In genomic region chr19:27992800-27993199, GRCm38 (mm10) we compare ENCODE assay signal across 16 mouse cellular contexts. TPM values are rescaled to one million over a fixed set of nuclear protein-coding genes. Genes with fewer than 3 reads are reported as not detected.
DNase-seq lines count a peak whose midpoint lies in the region; ATAC-seq and TF ChIP-seq lines count a peak whose summit lies in the region.
"Had no signal": no experiment of that assay in that cellular context is flagged by ENCODE, and none has a peak within 500 bp of the region (broad histone marks: within the 10 kb centered on the region; RNA-seq: fewer than 3 reads in every experiment).

No protein-coding gene starts in this region.

- H3K36me3 ChIP-seq in midbrain, postnatal 0 days (ENCODE audit: insufficient read depth, low read length): no peaks in the 10 kb centered on the region
- H3K36me3 ChIP-seq in midbrain, embryonic 15.5 days (replicated peaks): no peaks in the 10 kb centered on the region
- H3K36me3 ChIP-seq in forebrain, embryonic 10.5 days (replicated peaks): no peaks in the 10 kb centered on the region
- H3K36me3 ChIP-seq: embryonic facial prominence, embryonic 13.5 days; hindbrain, embryonic 10.5 days; intestine, embryonic 15.5 days had no signal

- no peak overlapping the region for H3K27ac ChIP-seq in midbrain, postnatal 0 days (ENCODE audit: low read depth, low read length)
- no peak overlapping the region for H3K27ac ChIP-seq in midbrain, embryonic 15.5 days
- no peak overlapping the region for H3K27ac ChIP-seq in forebrain, embryonic 10.5 days
- H3K27ac ChIP-seq: embryonic facial prominence, embryonic 13.5 days; forebrain, embryonic 13.5 days; hindbrain, embryonic 10.5 days; hindbrain, embryonic 14.5 days; intestine, embryonic 15.5 days had no signal

- 72% methylated on average over 7 of the region's 7 CpGs for WGBS in midbrain, postnatal 0 days
- WGBS in midbrain, embryonic 15.5 days: 82% methylated on average over 7 of the region's 7 CpGs
- WGBS in forebrain, embryonic 10.5 days: 92% methylated on average over 7 of the region's 7 CpGs

- no peak overlapping the region for H3K4me3 ChIP-seq in midbrain, postnatal 0 days (ENCODE audit: low read depth, low read length)
- no peak overlapping the region for H3K4me3 ChIP-seq in midbrain, embryonic 15.5 days
- no peak overlapping the region for H3K4me3 ChIP-seq in forebrain, embryonic 10.5 days
- H3K4me3 ChIP-seq: embryonic facial prominence, embryonic 13.5 days; forebrain, embryonic 13.5 days; heart, embryonic 12.5 days; hindbrain, embryonic 10.5 days; intestine, embryonic 15.5 days had no signal

- H3K9ac ChIP-seq in midbrain, postnatal 0 days (replicated peaks; ENCODE audit: low read length, poor library complexity, severe bottlenecking): no peak overlapping the region
- H3K9ac ChIP-seq in midbrain, embryonic 15.5 days: no peak overlapping the region
- H3K9ac ChIP-seq: embryonic facial prominence, embryonic 13.5 days; forebrain, embryonic 13.5 days; forebrain, postnatal 0 days; heart, embryonic 12.5 days; hindbrain, embryonic 14.5 days; intestine, embryonic 15.5 days had no signal

- ATAC-seq in midbrain, postnatal 0 days (ENCODE audit: low FRiP score): no peak
- no peak for ATAC-seq in midbrain, embryonic 15.5 days (replicated peaks)
- ATAC-seq: forebrain, embryonic 13.5 days; forebrain, postnatal 0 days; intestine, embryonic 15.5 days had no signal

- no peaks in the 10 kb centered on the region for H3K27me3 ChIP-seq in midbrain, postnatal 0 days (ENCODE audit: insufficient read depth, low read length)
- H3K27me3 ChIP-seq in midbrain, embryonic 15.5 days (replicated peaks): no peaks in the 10 kb centered on the region
- H3K27me3 ChIP-seq in forebrain, embryonic 10.5 days (ENCODE audit: poor library complexity, severe bottlenecking): no peaks in the 10 kb centered on the region
- H3K27me3 ChIP-seq: embryonic facial prominence, embryonic 13.5 days; forebrain, embryonic 13.5 days; heart, embryonic 12.5 days; intestine, embryonic 15.5 days had no signal

- H3K9me3 ChIP-seq in midbrain, postnatal 0 days (ENCODE audit: low read length): no peaks in the 10 kb centered on the region
- no peaks in the 10 kb centered on the region for H3K9me3 ChIP-seq in midbrain, embryonic 15.5 days
- H3K9me3 ChIP-seq in forebrain, embryonic 10.5 days: no peaks in the 10 kb centered on the region
- H3K9me3 ChIP-seq: embryonic facial prominence, embryonic 13.5 days; forebrain, embryonic 13.5 days; heart, embryonic 12.5 days; hindbrain, embryonic 10.5 days; intestine, embryonic 15.5 days had no signal

- H3K4me2 ChIP-seq in midbrain, postnatal 0 days (ENCODE audit: low read depth, low read length, poor library complexity, severe bottlenecking): no peak overlapping the region
- no peak overlapping the region for H3K4me2 ChIP-seq in midbrain, embryonic 15.5 days
- H3K4me2 ChIP-seq: embryonic facial prominence, embryonic 13.5 days; forebrain, embryonic 13.5 days; heart, embryonic 12.5 days; hindbrain, embryonic 14.5 days; intestine, embryonic 15.5 days had no signal

- no peak for TF ChIP-seq CTCF in midbrain, postnatal 0 days (IDR thresholded peaks at IDR 0.05)

- H3K4me1 ChIP-seq in midbrain, postnatal 0 days (ENCODE audit: insufficient read depth, low read length): peaks cover 3% of the 10 kb centered on the region; the same call in 1 of the 2 replicates
- 0 out of 2 replicates have a peak, but pooled peaks cover 3% of the 10 kb centered on the region for H3K4me1 ChIP-seq in midbrain, embryonic 15.5 days
- peaks cover 28% of the 10 kb centered on the region for H3K4me1 ChIP-seq in forebrain, embryonic 10.5 days
- H3K4me1 ChIP-seq: embryonic facial prominence, embryonic 13.5 days; heart, embryonic 12.5 days; intestine, embryonic 15.5 days had no signal

- peak; percentile 45 to 50 for DNase-seq in cerebellum, postnatal 10 days
- no peak for DNase-seq in cerebellum, postnatal 4 days (ENCODE audit: low spot score in 2 of 2)
- DNase-seq in midbrain, postnatal 0 days (ENCODE audit: low spot score): peak; percentile 21
- peak; percentile 22 to 41 for DNase-seq in cerebellum, postnatal 25 days
- DNase-seq in forebrain, embryonic 10.5 days (ENCODE audit: extremely low spot score, low spot score): no peak
- DNase-seq: adrenal gland, adult 8-10 months; adrenal gland, postnatal 36 days; forebrain, postnatal 0 days; gastrocnemius, postnatal 14 days had no signal

RNA-seq across cellular contexts. Expression of gene Rfx3, which starts 18.2 kb away (rescaled TPM):
- 26.4 and 36.7 TPM in 2 replicates for total RNA-seq in midbrain, postnatal 0 days (2014; rRNA removed)
- polyA plus RNA-seq in midbrain, postnatal 0 days (2015; fragmentation: Nextera tagmentation; extraction: Ambion mirVana): 11.6 and 14.2 TPM in 2 replicates
- polyA plus RNA-seq in midbrain, embryonic 15.5 days (2015; fragmentation: Nextera tagmentation; extraction: Ambion mirVana): 32.2 and 33.9 TPM in 2 replicates
- polyA plus RNA-seq in forebrain, embryonic 10.5 days (2016; fragmentation: Nextera tagmentation; extraction: Ambion mirVana): 24.9 and 28.2 TPM in 2 replicates

Comparison
In these comparisons a context has a peak if more than half of its experiments do, and no peak if none do; other contexts are left out.
1. DNase-seq: peak in cerebellum, postnatal 10 days (2 of 2), midbrain, postnatal 0 days (single experiment) and cerebellum, postnatal 25 days (2 of 2); none in cerebellum, postnatal 4 days (0 of 2) and forebrain, embryonic 10.5 days (single experiment).